Mouse (Mus musculus): Measurements from ENCODE around the gene Kmt2d. TPM values are rescaled to one million over a fixed set of nuclear protein-coding genes. Genes with fewer than 3 reads are reported as not detected.
A peak's percentile ranks its signal among the peaks of the same experiment; 100 is the strongest.
"Not testable (repeated sequence)": the region's sequence is repeated elsewhere in the genome, so short reads cannot be mapped to it uniquely, and the experiment has no call there.

Kmt2d gene
- total and polyA plus RNA-seq, 3 experiments, result 4.8 to 22.7 (median 14.1) TPM

- H3K79me2 ChIP-seq (replicated peaks; ENCODE audit: control insufficient read depth, extremely low read depth, insufficient read depth, poor library complexity, severe bottlenecking); dilution Hi-C loops (cut with MboI; ENCODE audit: extremely low pct_ligation_motif_present, extremely low pct_unique_long_range_greater_than_20kb, low sequenced_read_pairs); H3K27ac ChIP-seq (ENCODE audit: insufficient read depth, low read depth); in situ Hi-C loops (cut with MboI; ENCODE audit: low pct_ligation_motif_present, low pct_unique_long_range_greater_than_20kb, low sequenced_read_pairs); H3K4me3 ChIP-seq (replicated peaks in 1 of 3; ENCODE audit: low read depth in 2 of 3, low read length in 2 of 3, poor library complexity in 1 of 3); H3K4me2 ChIP-seq (ENCODE audit: insufficient read depth, low read depth, poor library complexity, severe bottlenecking); H3K9ac ChIP-seq (ENCODE audit: insufficient read depth, low read depth); DNase-seq (ENCODE audit: extremely low read depth): not testable (repeated sequence)
- Histone ChIP-seq H3K9me3 (replicated peaks; ENCODE audit: low read length) (peaks cover 14% of the 10 kb centered on the region), H3K4me1 (ENCODE audit: control insufficient read depth in 1 of 2, insufficient read depth in 2 of 2) (peaks cover 5 to 16% of the 10 kb centered on the region in 2 experiments; a peak in 2 of 4 replicates), H3K27me3 (replicated peaks) (peaks cover 37% of the 10 kb centered on the region), H3K36me3 (replicated peaks in 1 of 2; ENCODE audit: control insufficient read depth in 1 of 2, insufficient read depth in 1 of 2, low read length in 1 of 2) (peaks cover 21 to 42% of the 10 kb centered on the region in 2 experiments)
- peak in 1 of 2 experiments; percentile 23; a peak in 1 of 4 replicates for TF ChIP-seq CTCF (conservative IDR thresholded peaks at IDR 0.05 in 1 of 2, IDR thresholded peaks at IDR 0.05 in 1 of 2; ENCODE audit: low read depth in 2 of 2, low read length in 2 of 2)
Measured at GRCm38 (mm10) chr15:98810212-98810611, 60.8 kb downstream of the Kmt2d start.

- Histone ChIP-seq H3K9ac (ENCODE audit: insufficient read depth, low read depth) (no peak within 1 kb of the TSS), H3K9me3 (replicated peaks; ENCODE audit: low read length) (peaks cover 16% of the 10 kb centered on the region), H3K27me3 (replicated peaks) (peaks cover 45% of the 10 kb centered on the region), H3K4me2 (ENCODE audit: insufficient read depth, low read depth, poor library complexity, severe bottlenecking) (no peak within 1 kb of the TSS), H3K4me1 (ENCODE audit: control insufficient read depth in 1 of 2, insufficient read depth in 2 of 2) (peaks cover 5 to 16% of the 10 kb centered on the region in 2 experiments; a peak in 2 of 4 replicates), H3K36me3 (replicated peaks in 1 of 2; ENCODE audit: control insufficient read depth in 1 of 2, insufficient read depth in 1 of 2, low read length in 1 of 2) (peaks cover 15 to 35% of the 10 kb centered on the region in 2 experiments), H3K4me3 (replicated peaks in 1 of 3; ENCODE audit: low read depth in 2 of 3, low read length in 2 of 3, poor library complexity in 1 of 3) (no peak within 1 kb of the TSS), H3K79me2 (replicated peaks; ENCODE audit: control insufficient read depth, extremely low read depth, insufficient read depth, poor library complexity, severe bottlenecking) (no peaks in the 10 kb centered on the region), H3K27ac (ENCODE audit: insufficient read depth, low read depth) (no peak within 1 kb of the TSS)
- in situ Hi-C loops (cut with MboI; ENCODE audit: low pct_ligation_motif_present, low pct_unique_long_range_greater_than_20kb, low sequenced_read_pairs), result no loop called here
- DNase-seq (ENCODE audit: extremely low read depth), result no peak
- dilution Hi-C loops (cut with MboI; ENCODE audit: extremely low pct_ligation_motif_present, extremely low pct_unique_long_range_greater_than_20kb, low sequenced_read_pairs), result no loop called here
- no peak for TF ChIP-seq GABPA (IDR thresholded peaks at IDR 0.05; ENCODE audit: insufficient replicate concordance, low read depth, low read length)
- TF ChIP-seq E2F4 (IDR thresholded peaks at IDR 0.05; ENCODE audit: insufficient replicate concordance, low read depth, low read length), result no peak
- TF ChIP-seq POLR2A (IDR thresholded peaks at IDR 0.05; ENCODE audit: low read depth, low read length), result no peak
- TF ChIP-seq USF1 (IDR thresholded peaks at IDR 0.05; ENCODE audit: low read depth, low read length), result no peak
- TF ChIP-seq ZNF384 (IDR thresholded peaks at IDR 0.05; ENCODE audit: low read depth, low read length), result no peak
- TF ChIP-seq RAD21 (IDR thresholded peaks at IDR 0.05; ENCODE audit: low read depth, low read length), result no peak
- TF ChIP-seq SMC3 (IDR thresholded peaks at IDR 0.05; ENCODE audit: low read depth, low read length), result no peak
- no peak for TF ChIP-seq MXI1 (IDR thresholded peaks at IDR 0.05; ENCODE audit: low read depth, low read length)
- no peak for TF ChIP-seq ZKSCAN1 (IDR thresholded peaks at IDR 0.05; ENCODE audit: borderline replicate concordance, low read depth, low read length)
- TF ChIP-seq SIN3A (IDR thresholded peaks at IDR 0.05; ENCODE audit: low read length), result no peak
- no peak for TF ChIP-seq CHD1 (IDR thresholded peaks at IDR 0.05; ENCODE audit: low read depth, low read length)
- no peak for TF ChIP-seq CTCF (conservative IDR thresholded peaks at IDR 0.05 in 1 of 2, IDR thresholded peaks at IDR 0.05 in 1 of 2; ENCODE audit: low read depth in 2 of 2, low read length in 2 of 2)
- no peak for TF ChIP-seq MAX (IDR thresholded peaks at IDR 0.05; ENCODE audit: low read length)
- no peak for TF ChIP-seq HCFC1 (IDR thresholded peaks at IDR 0.05; ENCODE audit: low read depth, low read length)
Measured at GRCm38 (mm10) chr15:98809390-98809789, 61.6 kb downstream of the Kmt2d start, which contains the start of gene Ddn. Gene Ddn, minus strand, starts transcription at chr15:98809490.
